Mouse (Mus musculus): ENCODE measurements at regions not wholly inside any gene's neighbourhood (a gene's known extent, or its start where the extent isn't known, plus 50 kb on each side); places are given as distances from the start of the nearest gene placed in this dataset.

- 86% methylated on average over 3 of the region's 3 CpGs for WGBS
- no peak overlapping the region for H3K27ac ChIP-seq (ENCODE audit: insufficient read depth, low read length)
- no peak for DNase-seq
- TF ChIP-seq CTCF (IDR thresholded peaks at IDR 0.05; ENCODE audit: borderline replicate concordance, insufficient read depth, low read depth, low read length) (no peak), POLR2A (IDR thresholded peaks at IDR 0.05; ENCODE audit: borderline replicate concordance, insufficient read depth, low read length) (no peak)
- H3K4me1 ChIP-seq (ENCODE audit: control insufficient read depth, insufficient read depth, low read length) = no peaks in the 10 kb centered on the region
- no peaks in the 10 kb centered on the region; the same call in 1 of the 2 replicates for H3K27me3 ChIP-seq (ENCODE audit: control insufficient read depth, insufficient read depth, low read length)
- no peak overlapping the region for H3K4me3 ChIP-seq (replicated peaks; ENCODE audit: insufficient read depth, low read depth, low read length)
These were observed 87.8 kb upstream of the Cntnap4 start for GRCm38 (mm10) chr8:112482041-112482440.

DNA sequence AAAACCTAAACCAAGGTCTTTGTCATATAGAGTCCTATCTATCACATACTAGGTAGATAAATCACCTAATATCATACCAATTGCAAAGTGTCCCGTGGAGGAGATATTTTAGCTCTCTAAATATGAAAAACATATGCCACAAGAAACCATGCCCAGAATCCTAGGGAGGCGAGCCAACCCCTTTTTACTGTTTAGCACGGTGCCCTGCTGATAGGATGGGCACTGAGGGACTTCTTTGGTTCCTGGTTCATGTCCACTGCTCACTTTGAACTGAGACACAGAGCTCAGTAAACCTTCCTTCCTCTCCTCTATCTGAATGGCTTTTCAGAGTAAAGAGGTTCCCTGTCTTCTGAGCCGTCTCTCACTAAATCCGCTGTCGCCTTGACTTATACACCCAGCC lies 77.6 kb upstream of the Cntnap4 start:
- no peaks in the 10 kb centered on the region for H3K27me3 ChIP-seq (ENCODE audit: control insufficient read depth, insufficient read depth, low read length)

GRCm38 (mm10) chr8:112498881-112499399 lies 70.9 kb upstream of the Cntnap4 start:
- H3K4me3 ChIP-seq (replicated peaks; ENCODE audit: insufficient read depth, low read depth, low read length) = no peak overlapping the region
- DNase-seq = no peak
- H3K27me3 ChIP-seq (ENCODE audit: control insufficient read depth, insufficient read depth, low read length) = no peaks in the 10 kb centered on the region
- TF ChIP-seq POLR2A (IDR thresholded peaks at IDR 0.05; ENCODE audit: borderline replicate concordance, insufficient read depth, low read length) (no peak), CTCF (IDR thresholded peaks at IDR 0.05; ENCODE audit: borderline replicate concordance, insufficient read depth, low read depth, low read length) (no peak)
- no peak overlapping the region for H3K27ac ChIP-seq (ENCODE audit: insufficient read depth, low read length)
- no peaks in the 10 kb centered on the region for H3K4me1 ChIP-seq (ENCODE audit: control insufficient read depth, insufficient read depth, low read length)

More for the DNA sequence above, 77.6 kb upstream of the Cntnap4 start:
- Histone ChIP-seq H3K4me1 (ENCODE audit: control insufficient read depth, insufficient read depth, low read length) (peaks cover 6% of the 10 kb centered on the region; the same call in 1 of the 2 replicates), H3K4me3 (replicated peaks; ENCODE audit: insufficient read depth, low read depth, low read length) (no peak overlapping the region), H3K27ac (ENCODE audit: insufficient read depth, low read length) (no peak overlapping the region)
- TF ChIP-seq CTCF (IDR thresholded peaks at IDR 0.05; ENCODE audit: borderline replicate concordance, insufficient read depth, low read depth, low read length) = no peak
- no peak for TF ChIP-seq POLR2A (IDR thresholded peaks at IDR 0.05; ENCODE audit: borderline replicate concordance, insufficient read depth, low read length)
- DNase-seq = peak; percentile 62 to 85
- WGBS = 28% methylated on average over 6 of the region's 6 CpGs

DNA sequence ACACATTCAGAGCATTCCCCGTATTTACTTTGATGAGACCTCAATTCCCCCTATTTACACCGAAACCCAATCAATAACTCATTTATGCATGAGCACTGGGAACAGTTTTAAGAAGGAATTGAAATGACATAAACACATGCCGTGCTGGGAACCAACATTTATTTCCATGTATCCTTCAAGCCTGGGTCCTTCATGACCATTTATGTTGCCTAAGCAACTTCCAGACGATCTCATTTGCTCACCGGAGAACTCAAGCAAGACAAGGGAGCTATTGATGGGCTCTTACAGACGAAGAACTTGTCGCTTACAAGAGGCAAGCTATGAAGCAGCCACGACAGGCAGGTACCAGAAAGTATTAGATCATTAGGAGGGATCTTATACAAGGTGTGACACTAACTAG lies 65.8 kb upstream of the Cntnap4 start:
- WGBS = 78% methylated on average over 8 of the region's 8 CpGs
- H3K27ac ChIP-seq (ENCODE audit: insufficient read depth, low read length) = no peak overlapping the region
- no peak for DNase-seq
- TF ChIP-seq CTCF (IDR thresholded peaks at IDR 0.05; ENCODE audit: borderline replicate concordance, insufficient read depth, low read depth, low read length) = no peak
- TF ChIP-seq POLR2A (IDR thresholded peaks at IDR 0.05; ENCODE audit: borderline replicate concordance, insufficient read depth, low read length) = no peak
- H3K4me1 ChIP-seq (ENCODE audit: control insufficient read depth, insufficient read depth, low read length) = no peaks in the 10 kb centered on the region
- H3K4me3 ChIP-seq (replicated peaks; ENCODE audit: insufficient read depth, low read depth, low read length) = no peak overlapping the region
- H3K27me3 ChIP-seq (ENCODE audit: control insufficient read depth, insufficient read depth, low read length) = no peaks in the 10 kb centered on the region
